Mouse (Mus musculus): ENCODE results near the gene Myo10. TPM values are rescaled to one million over a fixed set of nuclear protein-coding genes. Genes with fewer than 3 reads are reported as not detected.

Gene Myo10
- polyA plus RNA-seq, 1 experiment, result 32.8 TPM

- TF ChIP-seq CTCF (IDR thresholded peaks at IDR 0.05; ENCODE audit: extremely low read depth, insufficient read depth, low read length) (no peak), POLR2A (IDR thresholded peaks at IDR 0.05; ENCODE audit: extremely low read depth, insufficient read depth, low read length) (no peak)
- H3K27ac ChIP-seq (ENCODE audit: insufficient read depth, low read length), result no peak overlapping the region
- no peaks in the 10 kb centered on the region for H3K4me1 ChIP-seq (ENCODE audit: control insufficient read depth, insufficient read depth, low read length)
- H3K4me3 ChIP-seq (ENCODE audit: insufficient read depth, low read length), result no peak overlapping the region
Observed at GRCm38 (mm10) chr15:25679616-25680015, 57.3 kb downstream of the Myo10 start.

DNA sequence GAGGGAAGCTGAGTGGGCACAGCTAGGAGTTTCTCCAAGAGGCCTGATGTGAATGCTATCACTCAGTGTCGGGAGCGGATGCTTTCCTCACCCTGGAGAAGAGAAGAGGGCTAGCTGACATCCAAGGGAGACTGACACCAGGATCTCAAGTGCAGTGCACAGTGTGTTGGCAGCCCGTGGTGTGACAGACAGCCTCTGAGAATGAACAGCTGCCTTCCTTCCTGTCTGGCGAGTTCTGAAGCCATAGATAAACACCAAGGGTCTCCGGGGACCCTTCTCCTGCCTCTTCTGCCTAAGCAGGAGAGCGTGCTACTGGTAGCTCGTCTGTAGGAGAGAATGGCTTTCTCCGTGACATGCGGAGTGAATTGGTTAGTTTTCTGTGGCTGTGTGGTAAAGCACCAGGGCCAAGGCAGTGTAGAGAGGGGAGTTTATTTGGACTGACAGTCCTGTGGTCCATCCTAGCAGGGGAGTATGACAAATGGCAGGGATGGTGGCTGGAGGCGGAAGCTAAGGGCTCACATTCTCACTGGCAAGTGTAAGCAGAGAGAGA lies 58.0 kb downstream of the Myo10 start:
- no peak overlapping the region for H3K27ac ChIP-seq (ENCODE audit: insufficient read depth, low read length)
- no peak for TF ChIP-seq CTCF (IDR thresholded peaks at IDR 0.05; ENCODE audit: extremely low read depth, insufficient read depth, low read length)
- TF ChIP-seq POLR2A (IDR thresholded peaks at IDR 0.05; ENCODE audit: extremely low read depth, insufficient read depth, low read length), result no peak
- no peak overlapping the region for H3K4me3 ChIP-seq (ENCODE audit: insufficient read depth, low read length)
- no peaks in the 10 kb centered on the region for H3K4me1 ChIP-seq (ENCODE audit: control insufficient read depth, insufficient read depth, low read length)

DNA sequence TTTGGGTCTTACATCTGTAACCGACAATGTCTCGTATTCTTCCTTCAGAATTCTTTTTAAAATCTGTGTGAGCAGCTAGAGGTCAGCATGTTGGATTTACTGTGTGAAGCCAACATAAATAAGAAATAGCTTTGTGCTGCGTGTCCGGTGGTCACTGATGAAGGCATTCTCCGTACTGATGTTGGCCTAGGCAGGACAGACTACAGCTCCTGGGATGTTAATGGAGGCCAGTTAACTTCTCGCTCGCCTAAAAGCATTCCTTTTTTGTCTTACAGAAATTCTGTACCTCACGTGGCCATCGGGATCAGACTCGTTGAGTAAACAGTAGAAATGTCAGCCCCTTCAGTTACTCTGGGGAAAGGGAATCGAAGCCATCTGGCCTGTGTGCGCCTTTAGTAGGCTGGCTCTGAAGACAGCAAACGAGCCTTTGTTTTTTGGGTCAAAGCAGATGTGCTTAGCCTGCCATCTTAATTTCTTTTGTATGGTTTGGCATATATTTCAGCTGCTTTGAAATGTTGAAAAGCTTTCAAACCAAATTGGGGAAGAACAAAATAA lies 60.7 kb downstream of the Myo10 start:
- Histone ChIP-seq H3K4me3 (ENCODE audit: insufficient read depth, low read length) (no peak overlapping the region), H3K4me1 (ENCODE audit: control insufficient read depth, insufficient read depth, low read length) (no peaks in the 10 kb centered on the region), H3K27ac (ENCODE audit: insufficient read depth, low read length) (no peak overlapping the region)
- TF ChIP-seq POLR2A (IDR thresholded peaks at IDR 0.05; ENCODE audit: extremely low read depth, insufficient read depth, low read length), result no peak
- no peak for TF ChIP-seq CTCF (IDR thresholded peaks at IDR 0.05; ENCODE audit: extremely low read depth, insufficient read depth, low read length)

DNA sequence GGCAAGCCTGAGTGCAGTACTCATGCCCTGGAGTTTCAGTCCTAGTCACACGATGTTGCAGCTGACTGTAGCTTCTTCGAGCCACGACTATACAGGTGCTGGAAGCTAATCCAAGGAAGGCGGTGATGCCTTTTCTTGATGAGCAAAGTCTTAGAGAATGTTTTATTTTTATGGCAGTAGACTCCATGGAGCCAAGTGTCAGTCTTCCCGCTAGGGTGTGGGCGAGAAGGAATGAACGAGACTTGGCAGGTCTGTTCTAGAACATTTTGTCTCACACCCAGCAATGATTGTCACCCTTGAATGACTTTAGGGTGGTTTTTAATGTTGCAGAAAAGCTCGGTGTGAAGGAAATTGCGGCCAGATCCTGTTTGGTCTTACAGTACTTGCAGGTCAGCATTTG lies 62.9 kb downstream of the Myo10 start:
- Histone ChIP-seq H3K4me1 (ENCODE audit: control insufficient read depth, insufficient read depth, low read length) (no peaks in the 10 kb centered on the region), H3K4me3 (ENCODE audit: insufficient read depth, low read length) (no peak overlapping the region), H3K27ac (ENCODE audit: insufficient read depth, low read length) (no peak overlapping the region)
- TF ChIP-seq POLR2A (IDR thresholded peaks at IDR 0.05; ENCODE audit: extremely low read depth, insufficient read depth, low read length) (no peak), CTCF (IDR thresholded peaks at IDR 0.05; ENCODE audit: extremely low read depth, insufficient read depth, low read length) (no peak)

DNA sequence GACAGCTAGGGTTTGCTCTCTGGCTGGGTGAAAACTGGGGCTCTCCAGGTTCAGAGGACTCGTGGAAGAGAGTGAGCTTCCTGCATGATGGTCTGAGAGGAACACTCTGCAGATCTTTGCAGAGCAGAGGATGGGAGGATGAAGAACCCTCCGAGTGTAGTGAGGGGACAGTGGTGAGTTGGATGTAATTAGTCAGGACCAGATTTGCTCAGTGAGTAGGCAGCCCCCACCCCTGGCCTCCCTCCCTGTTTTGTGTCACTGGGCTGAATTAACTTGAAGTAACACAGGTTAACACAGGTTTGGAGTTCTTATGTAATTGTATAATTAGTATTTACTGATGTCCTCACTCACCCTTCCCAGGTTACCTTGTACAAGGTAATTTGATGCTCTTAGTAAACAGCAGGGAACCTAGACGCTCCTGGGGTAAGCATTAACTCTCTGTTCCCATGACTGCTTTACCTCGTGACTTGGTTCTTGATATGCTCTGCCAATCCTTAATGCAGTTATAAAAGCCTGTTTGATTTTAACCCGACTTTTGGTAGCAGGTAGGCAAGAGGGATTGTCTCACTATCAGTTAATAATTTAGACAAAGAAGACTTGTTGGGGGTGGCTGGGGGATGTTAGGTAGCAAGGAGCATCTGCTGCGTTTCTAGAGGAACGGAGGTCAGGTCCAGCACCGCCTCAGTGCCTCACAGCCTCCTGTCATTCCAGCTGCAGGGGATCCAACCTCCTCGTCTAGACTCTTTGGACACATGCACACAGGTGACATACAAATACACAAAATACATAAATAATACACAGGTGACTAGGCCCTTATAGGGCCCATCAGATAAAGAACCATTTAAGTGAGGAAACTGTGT lies 66.3 kb downstream of the Myo10 start:
- no peak overlapping the region for H3K27ac ChIP-seq (ENCODE audit: insufficient read depth, low read length)
- H3K4me3 ChIP-seq (ENCODE audit: insufficient read depth, low read length), result no peak overlapping the region
- TF ChIP-seq CTCF (IDR thresholded peaks at IDR 0.05; ENCODE audit: extremely low read depth, insufficient read depth, low read length) (no peak), POLR2A (IDR thresholded peaks at IDR 0.05; ENCODE audit: extremely low read depth, insufficient read depth, low read length) (no peak)
- H3K4me1 ChIP-seq (ENCODE audit: control insufficient read depth, insufficient read depth, low read length), result no peaks in the 10 kb centered on the region

- Histone ChIP-seq H3K4me3 (ENCODE audit: insufficient read depth, low read length) (no peak overlapping the region), H3K4me1 (ENCODE audit: control insufficient read depth, insufficient read depth, low read length) (no peaks in the 10 kb centered on the region)
Observed at GRCm38 (mm10) chr15:25689477-25689876, 67.2 kb downstream of the Myo10 start.

GRCm38 (mm10) chr15:25690066-25690745 lies 67.9 kb downstream of the Myo10 start:
- no peak overlapping the region for H3K27ac ChIP-seq (ENCODE audit: insufficient read depth, low read length)
- no peak overlapping the region for H3K4me3 ChIP-seq (ENCODE audit: insufficient read depth, low read length)
- TF ChIP-seq CTCF (IDR thresholded peaks at IDR 0.05; ENCODE audit: extremely low read depth, insufficient read depth, low read length), result no peak
- H3K4me1 ChIP-seq (ENCODE audit: control insufficient read depth, insufficient read depth, low read length), result no peaks in the 10 kb centered on the region

More at GRCm38 (mm10) chr15:25689477-25689876, 67.2 kb downstream of the Myo10 start:
- no peak overlapping the region for H3K27ac ChIP-seq (ENCODE audit: insufficient read depth, low read length)
- TF ChIP-seq POLR2A (IDR thresholded peaks at IDR 0.05; ENCODE audit: extremely low read depth, insufficient read depth, low read length) (no peak), CTCF (IDR thresholded peaks at IDR 0.05; ENCODE audit: extremely low read depth, insufficient read depth, low read length) (no peak)

- no peak for TF ChIP-seq POLR2A (IDR thresholded peaks at IDR 0.05; ENCODE audit: extremely low read depth, insufficient read depth, low read length)
- no peak for TF ChIP-seq CTCF (IDR thresholded peaks at IDR 0.05; ENCODE audit: extremely low read depth, insufficient read depth, low read length)
- Histone ChIP-seq H3K27ac (ENCODE audit: insufficient read depth, low read length) (no peak overlapping the region), H3K4me3 (ENCODE audit: insufficient read depth, low read length) (no peak overlapping the region), H3K4me1 (ENCODE audit: control insufficient read depth, insufficient read depth, low read length) (no peaks in the 10 kb centered on the region)
Observed at GRCm38 (mm10) chr15:25690746-25691105, 68.4 kb downstream of the Myo10 start.

- TF ChIP-seq CTCF (IDR thresholded peaks at IDR 0.05; ENCODE audit: extremely low read depth, insufficient read depth, low read length) (no peak), POLR2A (IDR thresholded peaks at IDR 0.05; ENCODE audit: extremely low read depth, insufficient read depth, low read length) (no peak)
- H3K4me1 ChIP-seq (ENCODE audit: control insufficient read depth, insufficient read depth, low read length), result no peaks in the 10 kb centered on the region
Observed at GRCm38 (mm10) chr15:25692254-25692950, 70.1 kb downstream of the Myo10 start.

More at GRCm38 (mm10) chr15:25692254-25692950, 70.1 kb downstream of the Myo10 start:
- Histone ChIP-seq H3K4me3 (ENCODE audit: insufficient read depth, low read length) (no peak overlapping the region), H3K27ac (ENCODE audit: insufficient read depth, low read length) (no peak overlapping the region)

Data from cortical plate, adult 2 months (tissue).